Mouse (Mus musculus) layer of hippocampus, postnatal 25 days (tissue): ENCODE measurements around the gene Rimklb. TPM values are rescaled to one million over a fixed set of nuclear protein-coding genes. Genes with fewer than 3 reads are reported as not detected.
A peak's percentile ranks its signal among the peaks of the same experiment; 100 is the strongest.

Experiments
- DNase-seq, 2 experiments: peaks; one replicate each; pipeline ENCODE4 v3.0.0; 2022; ENCODE audit warnings: mixed read lengths in 2 of 2, low spot score in 1 of 2; ENCODE audit errors: extremely low spot score in 1 of 2
- total RNA-seq, 2 experiments: library from RNA; stranded (reverse); gene quantifications; 2 replicates each; pipeline ENCODE4 v1.2.3; 2021

Gene Rimklb
- total RNA-seq, 2 experiments from 2014 or later = 81.8 to 84.1 TPM

DNA sequence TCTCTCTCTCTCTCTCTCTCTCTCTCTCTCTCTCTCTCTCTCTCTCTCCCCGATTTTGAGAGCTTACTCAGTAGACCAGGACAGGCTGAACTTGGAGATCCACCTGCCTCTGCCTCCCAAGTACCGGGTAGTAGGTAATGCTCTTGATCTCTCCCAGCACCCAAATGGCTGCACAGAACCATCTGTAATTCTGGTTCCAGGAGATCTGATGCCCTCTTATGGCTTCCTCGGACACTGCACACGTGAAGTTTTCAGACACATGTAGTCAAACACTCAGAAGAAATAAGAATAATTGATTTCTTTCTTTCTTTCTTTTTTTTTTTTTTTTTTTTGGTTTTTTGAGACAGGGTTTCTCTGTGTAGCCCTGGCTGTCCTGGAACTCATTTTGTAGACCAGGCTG, 59.3 kb downstream of the Rimklb start:
- DNase-seq = no peak

DNA sequence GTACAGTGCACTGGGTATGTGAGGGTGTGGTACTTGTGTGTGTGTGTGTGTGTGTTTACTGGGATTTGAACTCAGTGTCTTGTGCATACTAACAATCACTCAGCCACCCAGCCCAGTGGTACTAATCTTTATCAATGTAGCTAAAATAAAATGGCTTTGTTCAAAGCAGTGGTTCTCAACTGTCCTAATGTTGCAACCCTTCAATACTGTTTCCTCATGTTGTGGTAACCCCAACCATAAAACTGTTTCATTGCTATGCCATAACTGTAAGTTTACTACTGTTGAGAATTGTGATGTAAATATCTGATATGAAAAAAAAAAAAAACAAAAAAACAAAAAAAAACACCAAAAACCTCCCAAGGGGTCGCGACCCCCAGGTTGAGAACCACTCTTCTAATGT, 63.3 kb downstream of the Rimklb start:
- no peak for DNase-seq

DNA sequence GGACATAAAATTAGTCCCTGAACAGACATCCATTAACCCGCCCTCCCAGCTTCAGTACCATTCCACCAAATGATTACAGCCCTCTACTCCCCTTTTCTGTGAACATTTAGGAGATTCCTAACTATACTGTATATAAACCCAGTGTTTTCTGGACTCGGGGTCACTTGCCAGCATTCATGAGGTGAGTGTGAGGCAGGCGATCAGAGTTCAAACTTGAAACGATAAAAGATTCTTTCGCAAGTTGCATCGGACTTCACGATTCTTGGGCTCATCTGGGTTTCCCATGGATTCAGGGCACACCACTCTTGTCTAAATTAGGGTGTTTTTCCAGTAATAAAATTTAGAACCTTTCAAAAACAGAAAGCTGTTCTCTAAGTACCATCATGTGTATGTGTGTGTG, 71.1 kb downstream of the Rimklb start:
- DNase-seq = no peak

DNA sequence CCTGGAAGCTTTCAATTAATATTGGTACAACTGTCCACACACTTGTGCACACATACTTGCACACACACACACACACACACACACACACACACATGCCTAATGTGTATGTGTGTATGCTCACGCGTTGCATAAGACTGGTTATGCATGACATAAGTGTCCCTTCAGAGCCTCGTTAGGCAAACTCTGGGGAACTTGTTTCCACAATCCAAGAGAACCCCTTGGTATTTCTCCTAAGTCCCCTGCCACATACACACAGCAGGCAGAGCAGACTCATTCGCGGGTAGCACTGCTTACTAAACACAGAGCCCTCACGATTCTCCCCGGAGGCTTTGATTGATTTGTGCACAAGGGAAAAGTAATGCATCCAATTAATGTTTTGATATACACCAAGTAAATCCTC, 81.5 kb downstream of the Rimklb start:
- no peak for DNase-seq

DNA sequence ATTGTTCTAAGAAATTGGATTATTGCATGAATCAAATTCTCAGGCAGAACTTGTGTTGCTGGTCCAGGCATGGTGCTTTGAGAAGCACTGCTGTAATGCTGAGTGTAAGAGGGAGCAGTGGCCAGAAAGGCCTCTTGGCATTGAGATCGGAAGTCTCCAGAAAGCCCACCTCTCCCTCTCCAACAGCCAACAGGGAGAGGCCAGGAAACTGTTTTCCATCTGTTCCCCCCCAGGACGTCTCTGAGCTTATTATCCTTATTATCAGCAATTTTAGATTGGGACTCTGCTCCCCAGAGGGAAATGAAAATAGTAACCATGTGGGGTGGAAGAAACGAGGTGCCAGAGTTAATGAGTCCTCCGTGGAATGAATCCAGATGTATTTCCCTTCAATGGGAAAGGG, 82.2 kb downstream of the Rimklb start:
- DNase-seq = no peak

DNA sequence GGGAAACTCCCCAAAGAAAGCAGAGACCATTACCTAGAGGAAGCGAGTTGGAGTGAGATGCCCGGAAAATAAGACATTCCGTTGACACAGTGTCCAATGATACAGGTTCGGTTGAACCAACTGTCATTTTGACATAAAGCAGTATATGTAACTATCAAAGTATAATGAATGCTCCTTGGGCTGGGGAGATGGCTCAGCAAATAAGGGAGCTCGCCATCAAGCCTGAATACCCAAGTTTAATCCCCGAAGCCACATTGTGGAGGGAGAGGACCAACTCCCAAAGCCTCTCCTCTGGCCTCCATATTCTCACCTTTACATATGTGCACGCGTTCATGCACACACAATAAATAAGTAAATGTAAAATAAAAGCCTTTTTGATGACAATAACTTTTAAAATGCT, 87.3 kb downstream of the Rimklb start:
- DNase-seq = no peak

DNA sequence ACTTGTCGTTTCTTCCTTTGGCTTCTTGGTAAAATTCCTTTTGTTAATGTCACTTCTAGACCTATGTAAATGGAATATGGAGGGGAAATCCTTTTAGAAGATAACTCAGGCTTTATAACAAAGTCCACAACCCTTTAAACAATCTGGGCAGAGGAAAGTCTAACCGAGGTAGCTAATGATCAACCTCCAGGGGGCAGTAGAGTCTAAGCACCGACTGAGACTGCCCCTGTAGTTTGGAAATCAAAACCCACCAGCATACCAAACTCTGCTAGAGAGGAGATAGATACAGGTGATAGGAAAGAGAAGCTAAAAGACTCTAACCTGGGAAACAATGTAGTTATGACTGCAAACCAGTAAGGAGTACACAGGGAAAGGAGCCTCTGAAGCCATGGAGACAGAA, 96.3 kb downstream of the Rimklb start:
- peak in 1 of 2 experiments; percentile 43 for DNase-seq

DNA sequence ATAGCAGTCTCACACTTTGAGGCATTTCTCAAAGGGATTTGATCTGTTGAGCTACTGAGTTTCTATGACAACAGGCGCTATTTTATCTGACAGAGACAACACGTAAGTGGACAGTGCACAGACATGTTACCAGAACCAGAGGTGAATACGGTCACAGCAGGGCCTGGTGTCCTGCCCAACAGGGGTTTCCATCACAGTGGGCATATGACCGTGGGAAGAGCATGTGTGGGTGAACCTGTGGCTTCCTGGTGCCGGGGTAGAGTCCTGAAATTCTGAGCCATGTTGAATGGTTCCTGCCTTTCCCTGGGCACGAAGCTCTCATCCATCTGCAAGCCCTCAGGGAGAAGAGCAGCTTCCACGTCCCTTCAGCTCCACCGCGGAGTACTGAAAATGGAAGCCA, 98.3 kb downstream of the Rimklb start:
- DNase-seq = no peak

Other genes with a start within 250 kb of the Rimklb start
- gene Klrg1, start 215.9 kb downstream of the Rimklb start, total RNA-seq = under 1 TPM; 0.42 to 0.69 TPM
- gene M6pr, start 190.0 kb downstream of the Rimklb start, total RNA-seq = 10 to 100 TPM; 67.1 to 73.0 TPM
- gene Phc1, start 158.2 kb downstream of the Rimklb start, total RNA-seq = 10 to 100 TPM; 58.4 to 68.5 TPM
- under 1 TPM in 1 of 2 experiments, not detected in 1; 0.23 TPM for gene Mfap5, start 7.1 kb upstream of the Rimklb start, total RNA-seq
- not detected for gene Aicda, start 55.0 kb upstream of the Rimklb start, total RNA-seq
- 1 to 10 TPM; 1.7 to 2.9 TPM for gene Apobec1, start 103.7 kb upstream of the Rimklb start, total RNA-seq
- not detected for gene Gdf3, start 111.3 kb upstream of the Rimklb start, total RNA-seq
- not detected for gene Dppa3, start 127.6 kb upstream of the Rimklb start, total RNA-seq
- not detected for gene Nanog, start 208.7 kb upstream of the Rimklb start, total RNA-seq